Mouse (Mus musculus) bone marrow macrophage, adult 2 months (primary cell): ENCODE measurements around the gene Dennd5b.

Source experiments
- CTCF ChIP-seq: IDR thresholded peaks from 2 replicates; pipeline ENCODE4 v1.5.1; 2012; ENCODE audit warnings: low read depth, mild to moderate bottlenecking, low read length, moderate library complexity
- POLR2A ChIP-seq: IDR thresholded peaks from 2 replicates; pipeline ENCODE4 v1.6.1; 2012; ENCODE audit warnings: mild to moderate bottlenecking, low read depth, low read length, borderline replicate concordance

DNA sequence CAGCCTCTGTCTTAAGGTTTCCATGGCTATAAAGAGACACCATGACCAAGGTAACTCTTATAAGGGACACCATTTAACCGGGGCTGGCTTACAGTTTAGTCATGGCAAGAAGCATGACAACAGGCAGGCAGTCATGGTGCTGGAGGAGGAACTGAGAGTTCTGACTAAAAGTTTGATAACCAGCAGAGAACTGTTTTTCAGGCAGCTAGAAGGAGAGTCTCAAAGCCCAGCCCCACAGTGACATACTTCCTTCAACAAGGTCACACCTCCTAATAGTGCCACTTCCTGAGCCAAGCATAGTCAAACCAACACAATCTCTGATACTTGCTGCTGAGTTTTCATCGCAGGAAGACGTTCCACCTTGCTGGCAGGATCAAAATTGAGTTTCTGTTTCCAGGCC lies 37.5 kb upstream of the Dennd5b start:
- TF ChIP-seq CTCF (no peak), POLR2A (no peak)
